Mouse (Mus musculus) olfactory bulb, adult 2 months (tissue): ENCODE results near the gene 2510002D24Rik.
"Not testable (repeated sequence)": the region's sequence is repeated elsewhere in the genome, so short reads cannot be mapped to it uniquely, and the experiment has no call there.

Source experiments
- CTCF ChIP-seq: fragments of 200-500 bp; IDR thresholded peaks from 2 replicates; pipeline ENCODE4 v1.5.1; 2012; ENCODE audit warnings: low read depth, mild to moderate bottlenecking, low read length, moderate library complexity; ENCODE audit not compliant: insufficient read depth
- POLR2A ChIP-seq: fragments of 200-500 bp; IDR thresholded peaks from 2 replicates; pipeline ENCODE4 v1.6.1; 2012; ENCODE audit warnings: mild to moderate bottlenecking, low read depth, low read length, moderate library complexity; ENCODE audit not compliant: insufficient read depth

DNA sequence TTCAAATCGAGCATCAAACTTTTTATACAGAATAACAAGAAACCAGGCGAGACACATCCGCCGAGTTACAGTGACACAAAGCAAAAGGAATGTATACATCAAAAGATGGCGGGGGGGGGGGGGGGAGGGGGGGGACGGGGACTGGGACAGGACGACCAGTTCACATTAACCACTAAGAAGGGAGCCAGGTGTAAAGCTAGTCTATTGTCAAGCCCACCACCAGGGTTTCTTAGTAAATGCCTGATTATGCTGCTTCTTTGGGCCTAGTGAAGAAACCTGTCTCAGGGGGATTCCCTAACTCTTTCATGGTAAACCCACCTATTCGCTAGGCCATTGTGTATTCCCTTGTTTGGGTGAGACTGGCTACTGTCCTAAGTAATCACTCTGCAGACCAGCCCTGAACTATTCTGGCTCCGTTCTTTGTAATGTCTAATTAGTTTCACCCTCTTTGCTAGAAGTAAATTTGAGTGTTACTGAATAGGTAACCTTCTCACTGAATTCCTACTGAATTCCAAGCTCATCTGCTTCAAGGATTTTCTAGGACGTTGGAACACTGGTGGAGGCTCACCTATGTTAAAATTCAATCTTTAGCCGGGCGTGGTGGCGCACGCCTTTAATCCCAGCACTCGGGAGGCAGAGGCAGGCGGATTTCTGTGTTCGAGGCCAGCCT is 13.3 kb downstream of the 2510002D24Rik start:
- TF ChIP-seq POLR2A, CTCF: not testable (repeated sequence)
